Mouse (Mus musculus): ENCODE data around the gene Thnsl1.
"Not testable (repeated sequence)": the region's sequence is repeated elsewhere in the genome, so short reads cannot be mapped to it uniquely, and the experiment has no call there.

Thnsl1 gene

GRCm38 (mm10) chr2:21244104-21244503 is 38.6 kb downstream of the Thnsl1 start:
- not testable (repeated sequence) for DNase-seq

DNA sequence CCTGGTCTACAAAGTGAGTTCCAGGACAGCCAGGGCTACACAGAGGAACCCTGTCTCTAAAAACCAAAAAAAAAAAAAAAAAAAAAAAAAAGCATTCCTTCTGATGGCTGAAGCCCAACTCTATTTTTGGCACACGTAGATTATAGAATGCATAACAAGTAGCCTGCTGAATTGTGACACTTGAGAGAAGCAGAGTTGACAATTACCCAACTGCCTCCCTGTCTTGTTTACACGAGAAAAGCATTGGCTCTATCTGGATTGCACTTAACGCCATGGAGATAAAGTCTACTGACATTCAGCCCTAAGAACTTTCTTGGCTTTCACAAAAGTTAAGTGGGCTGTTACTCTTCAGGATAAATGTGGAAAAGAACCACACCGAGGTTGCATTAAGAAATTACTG is 39.5 kb downstream of the Thnsl1 start:
- DNase-seq = no peak

- peak; percentile 31 for DNase-seq
Measured at GRCm38 (mm10) chr2:21245477-21246102, 40.1 kb downstream of the Thnsl1 start.

DNA sequence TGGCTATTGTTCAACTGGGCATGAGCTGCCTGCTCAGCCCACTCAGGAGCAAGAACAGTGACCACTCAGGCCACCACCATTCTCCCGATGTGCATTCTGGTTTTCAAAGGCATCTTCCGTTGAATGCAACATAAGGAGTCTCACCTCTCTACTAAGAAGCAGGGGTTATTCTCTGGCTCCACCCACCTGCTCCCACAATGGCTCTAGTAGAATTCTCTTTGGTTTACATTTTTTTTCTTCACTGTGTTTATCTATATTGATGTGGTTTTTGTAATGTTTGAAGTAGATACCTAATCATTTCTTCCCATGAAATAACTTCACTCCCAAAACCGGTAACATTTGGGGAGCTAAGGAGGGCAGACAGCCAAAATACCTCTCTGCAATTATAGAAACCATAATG is 48.1 kb downstream of the Thnsl1 start:
- DNase-seq = no peak

GRCm38 (mm10) chr2:21254308-21254707 is 48.8 kb downstream of the Thnsl1 start:
- DNase-seq = no peak

DNA sequence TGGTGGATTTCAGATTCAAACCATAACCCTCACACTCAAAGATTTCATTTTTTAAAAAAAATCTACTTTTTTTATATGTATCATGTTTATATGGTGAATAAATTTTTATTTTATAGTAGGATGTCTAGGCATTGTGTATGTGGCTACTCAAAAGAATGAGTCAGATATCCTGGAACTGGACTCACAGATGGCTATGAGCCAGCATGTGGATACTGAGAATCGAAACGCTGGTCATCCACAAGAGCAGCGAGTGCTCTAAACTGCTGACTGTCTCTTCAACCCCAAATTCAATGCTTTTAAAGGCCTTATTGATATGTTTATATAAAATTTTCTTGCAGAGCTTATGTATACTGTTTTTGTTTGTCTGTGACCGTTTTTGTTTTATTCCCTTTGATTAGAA is 52.8 kb downstream of the Thnsl1 start:
- no peak for DNase-seq

GRCm38 (mm10) chr2:21259081-21259480 is 53.6 kb downstream of the Thnsl1 start:
- no peak for DNase-seq

GRCm38 (mm10) chr2:21260060-21260459 is 54.5 kb downstream of the Thnsl1 start:
- DNase-seq = no peak

DNA sequence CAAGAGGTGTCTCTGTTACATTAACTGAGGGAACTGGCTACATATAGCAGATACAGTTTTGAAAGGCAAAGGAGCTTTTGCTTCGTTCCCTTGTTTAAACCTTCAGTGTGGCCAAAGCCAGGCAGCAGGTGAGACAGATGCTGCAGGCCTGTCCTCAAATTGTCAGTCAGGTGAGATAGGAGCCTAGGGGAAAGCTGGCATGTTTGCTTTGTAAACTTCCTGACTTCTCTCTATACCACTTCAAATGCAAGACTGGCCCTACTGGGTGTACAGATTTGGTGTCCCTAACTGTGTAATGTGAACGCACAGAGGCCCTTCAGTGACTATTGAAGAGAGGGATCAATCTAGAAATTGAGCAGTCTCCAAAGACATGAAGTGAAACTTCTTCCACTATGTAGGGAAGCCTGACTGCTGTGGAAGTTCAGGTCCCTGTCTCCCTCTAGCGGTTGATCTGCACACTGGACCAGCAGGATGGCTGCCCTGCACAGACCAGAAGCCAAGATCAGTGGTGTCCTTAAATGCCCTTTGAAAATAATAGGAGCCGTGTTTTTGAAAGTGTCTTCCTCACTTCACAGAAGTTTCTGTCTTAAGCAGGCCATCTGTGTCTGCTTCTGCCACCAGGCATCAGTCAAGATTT is 56.0 kb downstream of the Thnsl1 start:
- peak; percentile 76 for DNase-seq

DNA sequence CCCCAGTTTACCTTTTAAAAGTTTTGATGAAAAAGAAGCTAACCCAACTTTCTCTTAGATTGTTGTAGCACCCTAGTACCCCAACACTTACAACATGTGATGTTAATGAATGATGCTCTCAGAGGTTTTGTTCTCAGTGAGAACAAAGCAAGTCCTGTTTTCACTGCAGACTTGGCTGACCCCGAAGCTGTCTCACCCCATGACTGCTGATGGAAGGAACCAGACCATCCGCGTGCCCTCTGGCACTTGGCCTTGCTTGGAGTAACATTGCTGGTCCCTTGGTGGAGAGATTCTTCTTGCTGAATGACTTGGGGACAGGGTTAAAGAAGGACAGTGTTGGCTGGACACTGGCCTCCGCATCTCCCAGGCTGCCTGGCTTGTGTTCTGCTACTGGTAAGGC is 58.5 kb downstream of the Thnsl1 start:
- DNase-seq = no peak
